Mouse (Mus musculus) CH12.LX (cell line): ENCODE results near the gene Hells. TPM values are rescaled to one million over a fixed set of nuclear protein-coding genes. Genes with fewer than 3 reads are reported as not detected.

Source experiments
- DNase-seq: peaks from one replicate; pipeline ENCODE4 v3.0.0-alpha.2; 2013; ENCODE audit errors: extremely low read depth
- H3K27ac ChIP-seq: 2 replicates; pipeline ENCODE4 v1.5.1; 2012; ENCODE audit warnings: low read depth, mild to moderate bottlenecking, control low read depth, moderate library complexity; ENCODE audit not compliant: insufficient read depth
- H3K27me3 ChIP-seq: replicated peaks from 2 replicates; pipeline ENCODE3; 2012; ENCODE audit warnings: inconsistent platforms
- H3K36me3 ChIP-seq, 2 experiments: replicated peaks in 1 of 2; 2 replicates each; pipeline versions ENCODE3 to v1.6.1; 2012; ENCODE audit warnings: inconsistent platforms in 1 of 2, low read length in 1 of 2, mild to moderate bottlenecking in 1 of 2, mixed read lengths in 1 of 2, moderate library complexity in 1 of 2; ENCODE audit not compliant: control insufficient read depth in 1 of 2, insufficient read depth in 1 of 2
- H3K4me1 ChIP-seq, 2 experiments: 2 replicates each; pipeline ENCODE4 v1.6.1; 2012; ENCODE audit warnings: inconsistent platforms in 1 of 2, moderate library complexity in 1 of 2; ENCODE audit not compliant: insufficient read depth in 2 of 2, control insufficient read depth in 1 of 2
- H3K4me2 ChIP-seq: 2 replicates; pipeline ENCODE4 v1.6.1; 2012; ENCODE audit warnings: low read depth, mild to moderate bottlenecking, control low read depth; ENCODE audit not compliant: poor library complexity, insufficient read depth, severe bottlenecking
- H3K4me3 ChIP-seq, 3 experiments: fragments of 150-350 bp in 1 of 3; sonication (generic) in 1 of 3; replicated peaks in 1 of 3; 2 replicates each; pipeline versions ENCODE3 to v1.5.1; 2011 to 2012; ENCODE audit warnings: low read depth in 2 of 3, low read length in 2 of 3, mild to moderate bottlenecking in 2 of 3, moderate library complexity in 2 of 3, control low read depth in 1 of 3, improper control_type of control experiment in 1 of 3, inconsistent platforms in 1 of 3, mixed read lengths in 1 of 3; ENCODE audit not compliant: poor library complexity in 1 of 3
- H3K79me2 ChIP-seq: replicated peaks from 2 replicates; pipeline ENCODE4 v1.6.1; 2012; ENCODE audit warnings: mild to moderate bottlenecking, moderate library complexity; ENCODE audit not compliant: control insufficient read depth, poor library complexity, insufficient read depth, severe bottlenecking; ENCODE audit errors: extremely low read depth
- H3K9ac ChIP-seq: 2 replicates; pipeline ENCODE4 v1.6.1; 2012; ENCODE audit warnings: low read depth, mild to moderate bottlenecking, control low read depth, moderate library complexity; ENCODE audit not compliant: insufficient read depth
- H3K9me3 ChIP-seq: replicated peaks from 2 replicates; pipeline ENCODE3; 2012; ENCODE audit warnings: low read length, inconsistent platforms, mixed read lengths
- CHD1 ChIP-seq: IDR thresholded peaks from 2 replicates; pipeline ENCODE4 v1.6.1; 2012; ENCODE audit warnings: low read depth, low read length, improper control_type of control experiment, inconsistent platforms
- CHD2 ChIP-seq: IDR thresholded peaks from 2 replicates; pipeline ENCODE4 v1.6.1; 2011; ENCODE audit warnings: low read length, improper control_type of control experiment
- CTCF ChIP-seq, 2 experiments: IDR thresholded peaks in 1 of 2; conservative IDR thresholded peaks in 1 of 2; 2 replicates each; pipeline ENCODE4 v1.5.1; 2011 to 2012; ENCODE audit warnings: low read depth in 2 of 2, low read length in 2 of 2, improper control_type of control experiment in 1 of 2, inconsistent platforms in 1 of 2, mild to moderate bottlenecking in 1 of 2, moderate library complexity in 1 of 2
- E2F4 ChIP-seq: IDR thresholded peaks from 2 replicates; pipeline ENCODE4 v1.6.1; 2011; ENCODE audit warnings: low read depth, low read length, improper control_type of control experiment; ENCODE audit not compliant: insufficient replicate concordance
- ELF1 ChIP-seq: IDR thresholded peaks from 2 replicates; pipeline ENCODE4 v1.6.1; 2014; ENCODE audit warnings: low read depth, mild to moderate bottlenecking, inconsistent platforms, low read length, improper control_type of control experiment
- EP300 ChIP-seq: IDR thresholded peaks from 2 replicates; pipeline ENCODE4 v1.6.1; 2011; ENCODE audit warnings: low read length, improper control_type of control experiment
- GABPA ChIP-seq: IDR thresholded peaks from 2 replicates; pipeline ENCODE4 v1.6.1; 2012; ENCODE audit warnings: low read depth, low read length, improper control_type of control experiment, inconsistent platforms; ENCODE audit not compliant: insufficient replicate concordance
- HCFC1 ChIP-seq: IDR thresholded peaks from 2 replicates; pipeline ENCODE4 v1.6.1; 2012; ENCODE audit warnings: low read depth, mild to moderate bottlenecking, inconsistent platforms, low read length, improper control_type of control experiment
- KAT2A ChIP-seq: IDR thresholded peaks from 2 replicates; pipeline ENCODE4 v1.6.1; 2012; ENCODE audit warnings: low read length, improper control_type of control experiment, inconsistent platforms; ENCODE audit not compliant: insufficient replicate concordance
- MAFK ChIP-seq: IDR thresholded peaks from 2 replicates; pipeline ENCODE4 v1.6.1; 2011; ENCODE audit warnings: low read length, improper control_type of control experiment; ENCODE audit not compliant: insufficient replicate concordance
- MAX ChIP-seq: IDR thresholded peaks from 2 replicates; pipeline ENCODE4 v1.6.1; 2011; ENCODE audit warnings: low read length, improper control_type of control experiment
- MAZ ChIP-seq: IDR thresholded peaks from 2 replicates; pipeline ENCODE4 v1.6.1; 2012; ENCODE audit warnings: low read depth, mild to moderate bottlenecking, inconsistent platforms, low read length, improper control_type of control experiment, moderate library complexity
- MEF2A ChIP-seq: IDR thresholded peaks from 2 replicates; pipeline ENCODE4 v1.6.1; 2014; ENCODE audit warnings: low read depth, mild to moderate bottlenecking, inconsistent platforms, low read length, improper control_type of control experiment, borderline replicate concordance
- MYC ChIP-seq: IDR thresholded peaks from 2 replicates; pipeline ENCODE4 v1.6.1; 2011; ENCODE audit warnings: low read depth, mild to moderate bottlenecking, improper control_type of control experiment, low read length
- NELFE ChIP-seq: IDR thresholded peaks from 2 replicates; pipeline ENCODE4 v1.6.1; 2011; ENCODE audit warnings: low read depth, low read length, improper control_type of control experiment
- NRF1 ChIP-seq: IDR thresholded peaks from 2 replicates; pipeline ENCODE4 v1.6.1; 2014; ENCODE audit warnings: low read depth, mild to moderate bottlenecking, inconsistent platforms, low read length, improper control_type of control experiment, moderate library complexity
- POLR2A ChIP-seq: IDR thresholded peaks from 2 replicates; pipeline ENCODE4 v1.6.1; 2011; ENCODE audit warnings: low read depth, mild to moderate bottlenecking, improper control_type of control experiment, low read length
- POLR2AphosphoS2 ChIP-seq: IDR thresholded peaks from 2 replicates; pipeline ENCODE4 v1.6.1; 2011; ENCODE audit warnings: low read depth, low read length, improper control_type of control experiment
- SMC3 ChIP-seq: IDR thresholded peaks from 2 replicates; pipeline ENCODE4 v1.6.1; 2011; ENCODE audit warnings: low read depth, low read length, improper control_type of control experiment
- TBP ChIP-seq: conservative IDR thresholded peaks from 2 replicates; pipeline ENCODE4 v1.6.1; 2011; ENCODE audit warnings: low read depth, low read length, improper control_type of control experiment
- UBTF ChIP-seq: IDR thresholded peaks from 2 replicates; pipeline ENCODE4 v1.6.1; 2012; ENCODE audit warnings: low read depth, mild to moderate bottlenecking, inconsistent platforms, low read length, improper control_type of control experiment, moderate library complexity
- USF1 ChIP-seq: IDR thresholded peaks from 2 replicates; pipeline ENCODE4 v1.6.1; 2014; ENCODE audit warnings: low read depth, mild to moderate bottlenecking, inconsistent platforms, low read length, improper control_type of control experiment
- USF2 ChIP-seq: conservative IDR thresholded peaks from 2 replicates; pipeline ENCODE4 v1.6.1; 2011; ENCODE audit warnings: low read depth, low read length, improper control_type of control experiment
- ZC3H11A ChIP-seq: IDR thresholded peaks from 2 replicates; pipeline ENCODE4 v1.6.1; 2012; ENCODE audit warnings: low read depth, mild to moderate bottlenecking, inconsistent platforms, low read length, improper control_type of control experiment
- ZKSCAN1 ChIP-seq: IDR thresholded peaks from 2 replicates; pipeline ENCODE4 v1.6.1; 2012; ENCODE audit warnings: low read depth, inconsistent platforms, low read length, improper control_type of control experiment, borderline replicate concordance
- ZNF384 ChIP-seq: IDR thresholded peaks from 2 replicates; pipeline ENCODE4 v1.6.1; 2012; ENCODE audit warnings: low read depth, low read length, improper control_type of control experiment, inconsistent platforms
- dilution Hi-C: fragments of 300-500 bp; cut with MboI; formaldehyde crosslinking; loops from 2 replicates; pipeline ENCODE4 v1.14.3; 2020; ENCODE audit warnings: low sequenced_read_pairs; ENCODE audit not compliant: extremely low pct_unique_long_range_greater_than_20kb, extremely low pct_ligation_motif_present
- in situ Hi-C: fragments of 300-500 bp; cut with MboI; formaldehyde crosslinking; loops from 3 replicates; pipeline ENCODE4 v1.14.3; 2019; ENCODE audit warnings: low sequenced_read_pairs, low pct_ligation_motif_present, low pct_unique_long_range_greater_than_20kb, mixed read lengths
- polyA plus RNA-seq: library from polyadenylated mRNA; unstranded; fragments of >175 nt; gene quantifications from 2 replicates; pipeline ENCODE4 v1.2.1, GENCODE M21; 2012; ENCODE audit warnings: low read depth; ENCODE audit not compliant: insufficient read length
- total RNA-seq, 2 experiments: library from RNA; depleted of rRNA; stranded (reverse); fragments of 300-350 nt in 1 of 2; fragments of >200 nt in 1 of 2; gene quantifications; 2 replicates each; pipeline ENCODE4 v1.2.3; 2012 to 2014

Hells gene
- total and polyA plus RNA-seq, 3 experiments, result 73.2 to 393 (median 131) TPM

GRCm38 (mm10) chr19:38998248-38998647 is 67.5 kb downstream of the Hells start:
- no peaks in the 10 kb centered on the region for H3K4me1 ChIP-seq
- H3K4me3 ChIP-seq, result no peak overlapping the region
- dilution Hi-C loops, result no loop called here
- no peaks in the 10 kb centered on the region for H3K27me3 ChIP-seq
- H3K36me3 ChIP-seq, result no peaks in the 10 kb centered on the region
- H3K9ac ChIP-seq, result no peak overlapping the region
- H3K9me3 ChIP-seq, result no peaks in the 10 kb centered on the region
- H3K27ac ChIP-seq, result no peak overlapping the region
- in situ Hi-C loops, result loop anchor here (25.0 kb wide), 1 partner anchor 1239 kb away; no protein-coding TSS in a partner anchor
- DNase-seq, result no peak
- TF ChIP-seq KAT2A, result no peak
- TF ChIP-seq UBTF, result no peak
- no peak for TF ChIP-seq ZC3H11A
- no peak for TF ChIP-seq MAZ
- no peak for TF ChIP-seq MAFK
- TF ChIP-seq HCFC1, result no peak
- no peak for TF ChIP-seq NELFE
- TF ChIP-seq POLR2AphosphoS2, result no peak
- TF ChIP-seq CTCF (conservative IDR thresholded peaks at IDR 0.05 in 1 of 2, IDR thresholded peaks at IDR 0.05 in 1 of 2; ENCODE audit: low read depth in 2 of 2, low read length in 2 of 2), result no peak
- TF ChIP-seq, all 38 proteins: peak for 0
- Histone ChIP-seq H3K79me2 (no peaks in the 10 kb centered on the region), H3K4me2 (no peak overlapping the region)

- Histone ChIP-seq H3K4me2 (no peak overlapping the region), H3K4me1 (no peaks in the 10 kb centered on the region), H3K27ac (no peak overlapping the region), H3K27me3 (no peaks in the 10 kb centered on the region), H3K9ac (no peak overlapping the region), H3K79me2 (no peaks in the 10 kb centered on the region), H3K4me3 (no peak overlapping the region), H3K9me3 (no peaks in the 10 kb centered on the region), H3K36me3 (no peaks in the 10 kb centered on the region)
- TF ChIP-seq USF2 (no peak), ZKSCAN1 (no peak), MAFK (no peak), CHD1 (no peak), SMC3 (no peak), ELF1 (no peak), MAX (no peak), POLR2AphosphoS2 (no peak), USF1 (no peak), POLR2A (no peak), CTCF (conservative IDR thresholded peaks at IDR 0.05 in 1 of 2, IDR thresholded peaks at IDR 0.05 in 1 of 2; ENCODE audit: low read depth in 2 of 2, low read length in 2 of 2) (no peak), TBP (no peak), NRF1 (no peak), MYC (no peak), CHD2 (no peak), ZNF384 (no peak), EP300 (no peak), E2F4 (no peak), GABPA (no peak), MEF2A (no peak)
- in situ Hi-C loops (loop anchor here (25.0 kb wide), 1 partner anchor 1239 kb away; no protein-coding TSS in a partner anchor), dilution Hi-C loops (no loop called here)
- DNase-seq, result no peak
Observed at GRCm38 (mm10) chr19:38998676-38999075, 68.0 kb downstream of the Hells start.
